Mouse (Mus musculus): ENCODE measurements at regions not wholly inside any gene's neighbourhood (a gene's known extent, or its start where the extent isn't known, plus 50 kb on each side); places are given as distances from the start of the nearest gene placed in this dataset.

GRCm38 (mm10) chr9:94589672-94590071 is 51.8 kb upstream of the 1190002N15Rik start:
- no peak for DNase-seq

- DNase-seq = no peak
Observed at GRCm38 (mm10) chr9:94604993-94605392, 64.7 kb upstream of the Slc9a9 start.

DNA sequence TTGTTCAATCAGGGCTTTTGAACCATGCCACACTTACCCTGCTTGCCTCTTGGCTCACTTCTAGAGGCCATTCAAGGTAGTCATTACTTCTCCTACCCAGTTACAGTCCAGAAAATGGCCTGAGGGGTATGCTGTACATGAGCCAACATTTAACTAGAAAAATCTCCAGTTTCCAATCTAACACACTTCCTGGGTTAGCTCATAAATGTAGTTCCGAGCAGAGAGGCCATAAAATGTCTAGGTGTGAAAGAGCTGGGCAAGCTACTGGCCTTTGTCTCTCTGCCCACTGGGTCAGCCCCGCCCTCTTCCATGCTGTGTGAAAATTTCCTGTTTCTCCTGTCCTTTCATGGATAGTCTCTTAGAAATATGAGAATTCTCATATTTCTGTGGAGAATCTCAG is 63.3 kb upstream of the Slc9a9 start:
- peak; percentile 52 to 55 for DNase-seq

DNA sequence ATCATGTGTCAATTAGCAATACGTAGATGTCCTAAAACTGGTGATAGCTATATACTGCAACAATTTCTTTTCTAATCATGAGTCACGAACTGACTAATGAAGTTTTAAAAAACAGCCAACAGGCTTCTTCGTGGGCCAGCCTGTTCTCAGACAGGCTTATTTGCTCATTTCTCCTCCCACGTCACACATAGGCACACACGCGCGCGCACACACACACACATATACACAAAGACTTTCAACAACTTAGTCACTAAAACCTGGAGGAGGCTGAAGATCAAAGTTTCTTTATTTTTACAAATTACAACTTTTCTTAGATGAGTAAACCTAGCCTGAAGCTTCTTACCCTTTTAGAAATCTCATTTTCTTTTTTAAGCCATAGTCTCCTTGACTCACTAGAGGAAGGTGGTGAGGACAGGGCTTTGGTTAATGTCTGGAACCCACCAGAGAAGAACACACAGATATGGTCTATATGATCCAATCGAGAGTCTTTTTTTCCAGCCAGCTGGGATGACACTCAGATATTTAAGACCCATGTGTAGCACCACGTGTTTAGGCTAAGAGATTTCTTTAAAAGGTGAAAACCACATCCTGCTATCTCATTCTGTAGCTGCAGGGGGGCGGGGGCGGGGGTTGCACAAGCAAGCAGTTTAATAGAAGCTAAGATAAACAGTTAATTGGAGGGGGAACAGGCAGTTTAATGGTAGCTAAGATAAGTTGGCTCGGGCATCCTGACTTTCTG is 62.5 kb upstream of the Slc9a9 start:
- DNase-seq = no peak

DNA sequence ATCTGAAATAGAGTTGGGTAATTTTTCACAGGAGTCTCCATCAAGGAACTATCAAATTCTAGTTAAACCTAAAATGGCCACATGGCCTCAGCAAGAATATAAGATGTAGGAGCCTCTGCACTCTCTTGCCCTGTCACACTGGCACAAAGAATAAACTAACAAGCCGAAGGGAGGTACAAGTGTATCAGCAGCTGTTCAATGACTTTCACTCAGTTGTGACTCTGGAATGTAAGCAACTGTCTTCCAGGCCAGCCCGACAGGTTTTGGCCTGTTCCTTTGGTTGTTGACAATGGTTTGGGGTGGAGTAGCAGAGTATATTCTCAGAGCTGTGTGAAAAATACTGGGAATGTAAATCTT is 62.0 kb upstream of the Slc9a9 start:
- DNase-seq = no peak

DNA sequence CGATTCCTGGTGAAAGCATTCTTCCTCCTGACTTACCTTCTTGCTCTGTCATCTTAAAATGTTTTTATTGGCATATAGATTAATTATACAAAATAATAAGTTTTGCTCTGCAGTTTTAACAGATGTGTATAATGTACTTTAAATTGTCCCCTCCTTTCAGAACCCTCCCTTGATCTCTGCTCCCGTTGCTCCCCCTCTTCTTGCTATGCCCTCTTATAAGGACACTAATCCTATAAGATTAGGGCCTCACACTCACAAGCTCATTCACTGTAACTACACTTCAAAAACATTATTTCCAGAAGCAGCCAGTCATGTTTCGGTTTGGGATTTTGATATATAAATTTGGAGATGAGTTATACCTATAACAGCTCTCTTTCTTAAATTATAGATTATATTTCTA is 59.6 kb upstream of the Slc9a9 start:
- DNase-seq = no peak

- DNase-seq = peak; percentile 88 to 90
Observed at GRCm38 (mm10) chr9:94610600-94611337, 58.9 kb upstream of the Slc9a9 start.

- DNase-seq = peak; percentile 35 to 61
Observed at GRCm38 (mm10) chr9:94613891-94614671, 55.6 kb upstream of the Slc9a9 start.

DNA sequence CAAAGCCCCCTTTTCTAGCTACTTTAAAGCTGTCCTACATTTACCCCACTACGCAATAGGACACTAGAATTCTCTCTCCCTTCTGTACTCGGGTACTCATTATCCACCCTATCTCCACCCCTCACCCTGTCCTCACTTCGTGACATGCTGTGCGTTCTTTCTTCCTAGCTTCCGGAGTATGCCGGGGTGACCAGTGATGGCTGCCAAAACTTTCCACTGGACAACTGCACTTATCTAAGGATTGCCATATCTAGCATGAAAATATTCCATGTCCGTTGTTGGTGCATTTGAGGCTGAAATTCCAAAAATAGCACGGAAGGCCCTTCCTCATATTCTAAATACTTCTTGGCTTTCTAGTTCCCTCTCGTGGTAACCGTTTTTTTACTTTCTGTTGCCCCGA is 54.5 kb upstream of the Slc9a9 start:
- DNase-seq = no peak

DNA sequence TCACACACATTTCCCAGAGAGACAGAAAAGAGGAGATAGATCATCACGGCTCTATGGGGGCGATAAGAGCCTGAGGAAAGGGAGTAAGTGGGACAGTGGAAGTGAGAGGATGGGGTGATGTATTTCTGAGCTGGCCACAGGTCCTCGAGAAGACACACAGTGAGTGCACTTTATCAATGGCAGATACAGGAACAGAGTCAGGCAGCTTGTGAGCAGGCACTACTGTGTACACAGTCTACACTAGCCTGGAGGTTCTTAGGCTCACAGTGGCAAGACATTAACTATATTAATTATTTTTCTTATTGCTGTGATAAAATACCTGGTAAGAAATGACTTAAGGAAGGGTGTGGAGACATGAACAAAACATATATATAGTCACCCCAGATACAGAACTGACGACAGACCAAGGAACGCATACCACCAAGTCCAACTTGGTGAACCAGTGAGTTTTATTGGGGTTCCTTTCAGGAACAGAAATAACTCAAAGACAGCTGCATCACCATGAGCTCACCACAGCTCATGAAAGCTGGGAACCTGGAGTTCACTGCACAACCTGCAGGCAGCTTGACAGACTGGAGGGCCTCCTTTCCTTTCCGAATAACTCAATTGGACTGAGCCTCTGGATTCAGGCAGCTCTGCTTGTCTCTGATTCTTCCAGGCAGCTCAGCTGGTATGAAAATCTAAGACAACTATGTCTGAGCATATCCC is 51.5 kb upstream of the Slc9a9 start:
- DNase-seq = no peak

Data from cerebellum, postnatal 36 days (tissue).